Mouse (Mus musculus) Patski (cell line): ENCODE data around the gene Akirin1. TPM values are rescaled to one million over a fixed set of nuclear protein-coding genes. Genes with fewer than 3 reads are reported as not detected.
A peak's percentile ranks its signal among the peaks of the same experiment; 100 is the strongest.

ENCODE experiments used
- ATAC-seq: fragments of 100-300 bp; one replicate; pipeline ENCODE4 v1.8.0; 2021
- CTCF ChIA-PET: fragments of 350-600 bp; sonication (Branson Sonifier 250); formaldehyde crosslinking; loops from one replicate; lab custom pipeline; 2022; ENCODE audit warnings: inconsistent platforms; lab: Charles Lee
- POLR2A ChIA-PET: fragments of 350-600 bp; sonication (Branson Sonifier 250); formaldehyde crosslinking; loops from one replicate; lab custom pipeline; 2022; ENCODE audit warnings: antibody characterized with exemption, inconsistent platforms; lab: Charles Lee
- DNase-seq: peaks from one replicate; pipeline ENCODE4 v3.0.0-alpha.2; 2011; ENCODE audit warnings: low read depth, low spot score
- H3K27me3 ChIP-seq: fragments of 371-371 bp; one replicate; pipeline ENCODE4 v1.5.1; 2021
- CTCF ChIP-seq: fragments of 100-300 bp; IDR thresholded peaks from one replicate; pipeline ENCODE4 v1.5.1; 2021
- in situ Hi-C: fragments of 300-500 bp; cut with MboI; formaldehyde crosslinking; loops from 3 replicates; pipeline ENCODE4 v1.11.1; 2018; ENCODE audit warnings: low pct_unique_long_range_greater_than_20kb, mixed read lengths
- polyA plus RNA-seq: library from polyadenylated mRNA; unstranded; gene quantifications from one replicate; pipeline ENCODE4 v1.2.3, GENCODE M21; 2021

The Akirin1 gene
- polyA plus RNA-seq, 1 experiment from 2014 or later: 30.5 TPM

DNA sequence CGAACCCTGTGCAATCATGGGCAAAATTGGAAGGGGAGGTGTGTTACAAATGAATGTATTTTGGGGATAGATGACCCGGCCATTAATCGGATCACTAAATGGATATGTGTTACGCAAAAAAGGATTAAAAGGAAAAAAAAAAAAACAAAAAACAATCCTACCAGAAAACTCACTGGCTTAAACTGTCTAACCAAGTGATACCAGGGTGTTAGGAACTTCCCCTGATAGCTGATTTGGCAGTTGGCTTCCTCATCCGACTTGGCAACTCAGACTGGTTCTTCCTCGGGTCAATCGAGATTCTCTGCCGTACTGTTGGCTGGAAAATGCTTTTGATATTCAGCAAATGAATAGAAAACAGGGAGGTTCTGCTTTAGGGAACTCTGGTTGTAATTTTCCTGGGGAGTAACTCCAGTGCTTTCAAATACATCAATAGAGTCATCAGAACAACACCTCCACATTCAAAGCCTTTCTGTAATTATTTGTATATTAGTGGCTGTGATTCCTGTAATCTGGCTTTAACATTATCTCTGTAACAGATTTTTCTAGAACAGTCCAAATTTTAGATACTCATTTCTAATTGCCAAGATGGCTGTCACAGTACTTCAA lies 665 bp upstream of the Akirin1 start:
- no peak for DNase-seq
- CTCF ChIA-PET: no interaction called here
- in situ Hi-C loops: no loop called here

DNA sequence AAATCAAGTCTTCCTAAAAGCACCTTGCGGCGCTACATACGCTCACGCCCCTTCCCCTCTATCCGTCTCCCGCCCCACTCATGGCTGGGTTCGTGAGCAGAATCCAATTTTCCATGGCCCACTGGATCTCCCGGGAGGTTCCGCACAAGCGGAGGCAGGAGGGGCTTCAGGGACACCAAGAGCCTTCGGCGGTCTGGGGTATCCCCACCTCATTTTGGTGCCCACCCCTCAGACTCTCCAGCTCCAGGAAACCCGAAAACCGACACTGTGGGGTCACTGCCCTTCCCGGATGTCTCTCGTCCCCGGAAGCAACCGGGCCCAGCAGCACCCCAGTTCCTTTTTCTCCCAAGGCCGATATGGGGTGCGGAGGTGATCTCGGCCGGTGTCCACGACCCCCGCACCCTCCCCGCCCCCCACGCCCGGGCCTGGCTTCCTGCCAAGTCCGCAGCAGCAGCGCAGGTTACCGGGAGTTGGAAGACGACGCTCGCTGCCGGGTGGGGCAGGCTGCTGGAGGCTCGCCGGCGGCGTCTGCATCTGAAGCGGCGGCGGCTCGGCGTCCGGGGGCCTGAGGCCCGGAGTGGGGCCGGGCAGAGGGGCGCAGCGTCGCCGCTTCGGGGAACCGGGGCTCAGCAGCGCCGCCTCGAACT lies 538 bp downstream of the Akirin1 start:
- no peak for TF ChIP-seq CTCF
- POLR2A ChIA-PET: no interaction called here
- ATAC-seq: peak; percentile 37

More for the DNA sequence above, 665 bp upstream of the Akirin1 start:
- H3K27me3 ChIP-seq: no peaks in the 10 kb centered on the region
- POLR2A ChIA-PET: no interaction called here
- TF ChIP-seq CTCF: no peak
- ATAC-seq: no peak

DNA sequence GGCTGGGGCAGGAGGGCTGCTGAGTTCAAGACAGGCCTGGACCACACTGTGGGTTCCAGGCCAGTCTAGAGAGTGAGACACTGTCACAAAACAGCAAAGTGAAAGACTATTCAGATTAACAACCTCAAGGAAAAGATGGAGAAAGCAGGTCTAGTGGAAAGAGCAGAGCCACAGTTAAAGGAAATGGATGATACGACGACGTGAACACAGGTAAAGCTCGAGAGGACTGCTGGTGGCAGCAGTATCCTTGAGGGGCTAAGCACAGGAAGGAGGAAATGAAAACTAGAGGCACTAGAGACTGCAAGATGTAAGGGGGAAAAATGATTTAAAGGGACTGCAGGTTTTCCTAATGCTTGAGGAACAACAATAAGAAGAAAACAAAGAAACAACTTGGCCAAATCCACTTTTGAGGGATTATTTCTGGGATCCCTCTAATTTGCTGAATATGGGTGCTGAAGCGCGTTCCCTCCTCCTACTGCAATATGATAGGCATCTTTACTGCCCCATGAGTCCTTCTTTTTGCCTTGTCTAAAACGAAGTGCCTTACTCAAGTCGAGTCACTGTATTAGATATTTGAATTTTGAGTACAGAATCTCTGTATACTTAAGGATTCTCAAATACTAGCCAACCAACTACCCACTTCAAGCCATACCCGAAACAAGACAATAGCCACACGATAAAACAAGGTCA lies 1.3 kb downstream of the Akirin1 start:
- ATAC-seq: no peak
- ChIA-PET POLR2A (no interaction called here), CTCF (no interaction called here)
- in situ Hi-C loops: no loop called here
- DNase-seq: no peak
- no peak for TF ChIP-seq CTCF
- no peaks in the 10 kb centered on the region for H3K27me3 ChIP-seq

More for the DNA sequence above, 538 bp downstream of the Akirin1 start:
- CTCF ChIA-PET: no interaction called here
- H3K27me3 ChIP-seq: no peaks in the 10 kb centered on the region
- in situ Hi-C loops: no loop called here
- DNase-seq: no peak

DNA sequence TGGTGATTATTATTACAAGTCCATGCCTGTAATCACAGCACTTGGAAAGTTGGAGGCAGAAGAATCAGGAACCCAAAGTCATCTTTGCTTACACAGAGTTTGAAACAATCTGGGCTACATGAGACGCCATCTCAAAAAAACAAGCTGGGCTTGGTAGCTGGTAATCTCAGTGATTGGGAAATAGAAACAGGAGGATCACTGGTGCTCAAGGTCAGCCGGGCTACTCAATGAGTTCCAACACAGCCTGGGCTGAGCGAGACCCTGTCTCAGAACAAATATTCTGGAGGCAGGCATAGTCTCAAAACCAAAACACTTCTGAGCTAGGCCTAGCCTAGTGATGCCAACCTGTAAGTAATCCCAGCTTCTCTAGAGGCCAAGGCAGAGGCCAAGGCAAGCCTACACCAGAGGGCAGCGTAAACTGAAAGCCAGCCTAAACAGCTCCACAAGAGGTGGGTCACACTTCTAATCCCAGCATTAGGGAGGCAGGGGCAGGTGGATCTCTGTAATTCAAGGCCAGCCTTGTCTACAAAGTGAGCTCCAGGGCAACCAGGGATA lies 4.8 kb downstream of the Akirin1 start:
- ChIA-PET POLR2A (interaction anchor here (0.7 kb wide), 1 partner anchor 13 kb away, joined by 4 read pairs; no protein-coding TSS in a partner anchor), CTCF (interaction anchor here (1.1 kb wide), 2 partner anchors 13 to 76 kb away, joined by 3 read pairs; no protein-coding TSS in a partner anchor)
- no peak for TF ChIP-seq CTCF
- no peaks in the 10 kb centered on the region for H3K27me3 ChIP-seq
- no peak for ATAC-seq
- no peak for DNase-seq
- in situ Hi-C loops: no loop called here

- DNase-seq (no peak), ATAC-seq (no peak)
- TF ChIP-seq CTCF: no peak
- H3K27me3 ChIP-seq: no peaks in the 10 kb centered on the region
- POLR2A ChIA-PET: no interaction called here
- CTCF ChIA-PET: no interaction called here
- in situ Hi-C loops: no loop called here
Observed at GRCm38 (mm10) chr4:123742891-123743290, 7.3 kb downstream of the Akirin1 start.

- no peaks in the 10 kb centered on the region for H3K27me3 ChIP-seq
- POLR2A ChIA-PET: no interaction called here
- in situ Hi-C loops: no loop called here
- ATAC-seq (no peak), DNase-seq (no peak)
- CTCF ChIA-PET: no interaction called here
- TF ChIP-seq CTCF: no peak
Observed at GRCm38 (mm10) chr4:123738708-123739107, 11.4 kb downstream of the Akirin1 start.

DNA sequence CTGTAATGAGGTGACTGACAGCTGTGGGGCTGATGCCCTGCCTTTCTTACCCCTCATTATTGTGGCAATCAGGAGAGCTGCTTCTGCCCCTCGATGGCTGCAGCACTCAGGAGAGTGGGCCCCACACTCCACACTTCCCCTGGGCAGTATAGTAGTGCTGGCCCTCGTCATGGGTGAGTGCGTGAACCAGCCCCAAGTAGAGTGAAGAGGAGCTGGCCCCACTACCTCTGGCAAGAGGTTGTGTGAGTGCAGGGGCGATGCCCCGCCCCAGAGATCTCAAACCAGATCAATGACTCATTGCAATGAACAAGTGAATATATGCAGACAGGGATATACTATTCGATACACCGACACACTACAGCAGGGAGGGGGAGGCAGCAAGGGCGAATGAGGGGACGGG lies 16.6 kb downstream of the Akirin1 start:
- in situ Hi-C loops: no loop called here
- no peak for TF ChIP-seq CTCF
- CTCF ChIA-PET: interaction anchor here (1.5 kb wide), 1 partner anchor 11 kb away, joined by 3 read pairs; no protein-coding TSS in a partner anchor
- ATAC-seq: no peak
- no peaks in the 10 kb centered on the region for H3K27me3 ChIP-seq
- POLR2A ChIA-PET: no interaction called here
- DNase-seq: no peak

GRCm38 (mm10) chr4:123732921-123733320 lies 17.2 kb downstream of the Akirin1 start:
- DNase-seq (no peak), ATAC-seq (no peak)
- TF ChIP-seq CTCF: no peak
- ChIA-PET POLR2A (no interaction called here), CTCF (no interaction called here)
- in situ Hi-C loops: no loop called here
- H3K27me3 ChIP-seq: no peaks in the 10 kb centered on the region

GRCm38 (mm10) chr4:123732163-123732910 lies 17.8 kb downstream of the Akirin1 start:
- POLR2A ChIA-PET: interaction anchor here (0.5 kb wide), 1 partner anchor 13 kb away, joined by 4 read pairs; no protein-coding TSS in a partner anchor
- no peaks in the 10 kb centered on the region for H3K27me3 ChIP-seq
- DNase-seq (no peak), ATAC-seq (no peak)
- no peak for TF ChIP-seq CTCF
- CTCF ChIA-PET: no interaction called here
- in situ Hi-C loops: no loop called here

DNA sequence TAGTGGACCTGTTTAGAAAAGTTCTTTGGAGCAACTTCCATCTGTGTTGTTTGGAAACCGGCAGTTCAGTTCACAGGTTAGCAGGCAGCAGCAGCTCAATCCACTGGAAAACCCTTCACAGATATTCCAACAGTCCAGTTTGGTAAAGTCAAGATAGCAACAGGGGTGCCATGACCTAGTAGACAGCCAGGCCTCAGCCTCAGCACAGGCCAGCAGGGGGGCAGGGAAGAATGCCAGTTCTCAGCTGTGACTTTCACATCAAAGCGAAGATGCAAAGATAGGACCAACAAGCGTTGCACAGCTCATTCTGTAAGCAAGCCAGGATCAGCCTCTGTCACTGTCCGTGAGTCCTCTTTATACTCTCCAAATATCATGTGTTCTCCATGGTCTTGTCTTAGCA lies 28.4 kb downstream of the Akirin1 start:
- POLR2A ChIA-PET: no interaction called here
- CTCF ChIA-PET: no interaction called here
- DNase-seq (no peak), ATAC-seq (no peak)
- TF ChIP-seq CTCF: no peak
- no peaks in the 10 kb centered on the region for H3K27me3 ChIP-seq
- in situ Hi-C loops: no loop called here
